Mouse (Mus musculus) ZHBTc4 (cell line): Measurements from ENCODE around the gene Marveld3.

Experiments used
- DNase-seq: peaks from one replicate; pipeline ENCODE4 v3.0.0-alpha.2; 2011; ENCODE audit warnings: low read depth, low spot score

Marveld3 gene

DNA sequence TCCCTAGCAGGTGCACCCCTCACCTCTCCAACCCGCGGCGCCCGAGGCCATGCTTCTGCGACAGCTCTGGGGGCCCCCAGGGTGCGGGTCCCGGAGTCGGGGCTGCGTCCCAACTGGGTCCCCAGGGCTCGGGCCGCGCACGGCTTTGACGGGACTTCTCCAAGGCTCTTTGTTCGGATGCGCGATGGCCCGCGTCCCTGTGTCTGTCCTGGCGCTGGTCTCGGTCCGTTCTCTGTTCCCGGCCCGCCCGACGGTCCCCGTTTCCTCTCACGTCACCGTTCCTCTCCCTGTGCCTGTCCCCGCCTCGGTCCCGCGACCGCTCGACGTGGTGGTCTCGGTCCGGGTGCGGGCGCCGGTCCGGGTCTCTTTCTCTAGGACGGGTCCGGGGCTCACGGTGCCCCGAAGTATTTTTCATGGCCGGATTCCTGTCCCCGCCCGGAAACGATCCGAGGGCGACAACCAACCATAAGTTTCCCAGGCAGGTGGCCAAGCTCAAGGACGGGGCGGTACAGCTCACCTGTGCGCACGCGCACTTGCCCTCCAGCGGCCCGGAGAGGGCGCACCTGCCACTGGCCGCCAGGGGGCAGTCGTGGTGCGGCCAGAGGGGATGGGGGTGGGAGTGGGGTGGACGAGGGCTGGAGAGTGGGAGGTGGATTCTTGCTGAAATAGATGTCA is at the start of gene Marveld3:
Gene Marveld3, minus strand, starts transcription at position 511 of the 675 bp plus-strand sequence.
- DNase-seq, result peak; percentile 88

DNA sequence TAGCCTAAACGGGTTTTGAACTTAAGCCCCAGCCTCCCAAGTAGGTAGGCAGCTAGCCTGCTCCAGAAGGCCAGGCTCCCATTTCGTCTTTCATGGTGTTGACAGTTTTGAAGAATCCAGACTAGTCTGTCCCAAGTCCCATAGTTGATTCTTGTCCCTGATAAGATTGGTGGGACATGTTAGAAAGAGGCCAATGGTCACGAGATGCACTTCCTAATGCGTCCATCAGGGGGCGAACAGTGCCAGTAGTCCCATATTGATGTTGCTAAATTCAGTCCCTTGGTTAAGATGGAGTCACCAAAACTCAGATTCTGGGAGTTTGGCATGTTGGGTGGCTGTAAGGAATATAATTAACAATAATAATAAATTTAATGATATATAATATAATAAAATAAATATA is 48.9 kb upstream of the Marveld3 start:
- DNase-seq, result peak; percentile 76

DNA sequence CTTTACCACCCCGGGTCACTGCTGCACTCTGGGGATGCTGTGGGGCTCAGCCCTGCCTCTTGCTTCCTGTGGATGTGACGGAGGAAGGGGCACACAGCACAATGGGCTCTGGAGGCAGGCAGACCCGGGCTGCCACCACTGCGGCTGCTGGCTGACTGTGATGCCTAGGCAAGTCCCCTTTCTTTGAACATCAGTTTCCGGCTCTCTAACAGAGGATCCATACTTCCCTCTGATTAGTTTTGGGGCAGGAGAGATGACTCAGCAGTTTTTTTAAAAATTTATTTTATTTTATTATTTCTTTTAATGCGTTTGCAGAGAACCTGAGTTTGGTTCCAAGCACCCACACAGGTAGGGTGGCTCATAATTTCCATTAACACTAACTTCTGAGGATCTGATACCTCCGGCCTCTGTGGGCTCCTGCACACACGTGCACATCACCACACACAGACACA is 47.0 kb upstream of the Marveld3 start:
- peak; percentile 27 for DNase-seq

DNA sequence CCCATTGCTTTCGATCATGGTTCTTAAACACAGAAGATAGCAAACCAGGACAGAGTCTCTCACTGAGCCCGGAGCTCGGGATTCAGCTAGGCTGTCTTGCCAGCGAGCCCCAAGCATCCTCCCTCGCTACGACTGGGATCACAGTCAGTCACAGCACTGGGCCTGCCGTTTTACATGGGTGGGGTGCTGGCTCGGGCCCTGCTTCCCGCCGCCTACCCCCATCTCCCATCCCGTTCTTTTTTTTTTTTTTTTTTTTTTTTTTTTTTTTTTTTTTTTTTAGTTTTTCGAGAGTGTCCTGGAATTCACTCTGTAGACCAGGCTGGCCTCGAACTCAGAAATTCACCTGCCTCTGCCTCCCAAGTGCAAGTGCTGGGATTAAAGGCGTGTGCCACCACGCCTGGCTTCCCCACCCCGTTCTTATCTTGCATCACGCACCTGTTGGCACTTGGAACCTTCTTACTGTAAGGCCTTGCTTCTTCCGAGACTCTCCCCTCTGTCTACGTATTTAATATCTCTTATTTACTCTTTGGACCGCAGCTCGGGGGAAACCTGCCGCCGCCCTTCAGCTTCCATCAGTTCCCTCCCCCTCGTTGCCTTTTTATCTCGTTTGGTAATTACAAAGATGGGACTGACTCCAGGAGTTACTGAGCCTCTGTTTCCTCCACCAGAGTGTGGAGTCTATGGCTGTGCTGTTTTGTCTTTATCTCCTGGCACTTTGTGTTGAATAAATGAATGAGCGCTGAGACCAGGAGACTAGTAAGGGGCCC is 46.4 kb upstream of the Marveld3 start:
- DNase-seq, result peak; percentile 23

DNA sequence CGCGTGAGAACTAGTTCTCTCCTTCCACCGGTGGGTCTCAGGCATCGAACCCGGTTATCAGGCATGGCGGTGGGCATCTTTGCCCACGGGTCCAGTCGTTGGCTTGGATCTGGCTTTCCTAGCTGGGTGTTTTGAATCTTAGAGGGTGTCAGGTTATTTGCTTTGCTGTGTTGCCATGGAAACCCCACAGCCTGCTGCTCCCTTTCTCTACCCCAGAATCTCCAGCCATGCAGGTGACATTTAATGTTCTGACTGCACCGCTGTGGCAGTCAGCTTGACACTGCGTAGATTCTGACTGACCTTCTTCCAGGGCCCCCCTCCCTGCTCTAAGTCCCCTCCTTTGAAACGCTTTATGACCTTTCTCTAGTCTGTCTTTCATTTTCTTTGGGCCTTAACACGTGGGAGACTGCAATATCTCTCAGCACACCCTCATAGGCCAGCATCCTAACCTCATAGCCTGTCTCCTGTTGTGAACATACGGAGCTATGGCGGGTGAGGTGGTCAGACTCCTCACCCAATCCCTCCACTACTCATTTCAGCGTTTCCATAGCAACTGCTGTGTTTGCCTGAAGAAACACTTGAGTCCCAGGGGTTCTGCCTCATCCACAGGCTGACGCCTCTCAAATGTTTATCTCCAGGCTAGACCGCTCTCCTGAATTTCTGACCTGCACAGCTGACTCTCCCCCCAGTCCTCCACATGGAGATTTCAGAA is 44.5 kb upstream of the Marveld3 start:
- DNase-seq, result peak; percentile 28

DNA sequence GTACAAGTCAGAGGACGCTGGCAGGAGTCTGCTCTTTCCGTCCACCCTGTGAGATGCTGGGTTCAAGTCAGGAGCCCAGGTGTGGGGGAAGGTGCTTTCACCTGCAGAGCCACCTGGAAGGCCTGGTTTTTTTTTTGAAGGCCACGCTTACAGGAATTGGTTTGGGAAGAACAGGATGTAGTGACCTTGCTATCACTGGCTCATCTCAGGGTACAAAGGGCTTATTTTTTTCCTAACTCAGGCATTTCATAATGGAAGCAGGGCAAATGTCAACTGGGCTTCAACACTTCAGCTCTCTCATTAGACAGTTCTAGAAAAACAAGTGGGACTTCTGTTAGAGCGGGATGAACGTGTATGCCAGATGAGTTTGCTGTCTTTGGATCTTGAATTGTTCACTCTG is 42.3 kb upstream of the Marveld3 start:
- DNase-seq, result no peak

DNA sequence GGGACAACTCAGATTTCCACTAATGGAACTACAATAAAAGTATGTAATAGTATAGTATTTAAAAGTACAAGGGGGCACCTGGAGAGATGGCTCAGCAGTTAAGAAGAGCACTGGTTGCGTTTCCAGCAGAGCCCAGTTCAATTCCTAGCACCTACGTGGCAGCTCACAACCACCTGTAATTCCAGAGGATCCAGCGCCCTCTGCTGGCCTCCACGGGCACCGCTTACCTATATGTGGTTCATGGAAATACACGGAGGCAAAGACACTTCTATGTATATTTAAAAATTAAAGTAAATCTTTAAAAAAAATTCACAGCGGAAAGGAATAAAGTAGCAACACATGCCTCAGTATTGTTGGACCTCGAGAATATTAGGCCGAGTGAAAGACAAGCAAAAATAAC is 41.0 kb upstream of the Marveld3 start:
- DNase-seq, result peak; percentile 80

DNA sequence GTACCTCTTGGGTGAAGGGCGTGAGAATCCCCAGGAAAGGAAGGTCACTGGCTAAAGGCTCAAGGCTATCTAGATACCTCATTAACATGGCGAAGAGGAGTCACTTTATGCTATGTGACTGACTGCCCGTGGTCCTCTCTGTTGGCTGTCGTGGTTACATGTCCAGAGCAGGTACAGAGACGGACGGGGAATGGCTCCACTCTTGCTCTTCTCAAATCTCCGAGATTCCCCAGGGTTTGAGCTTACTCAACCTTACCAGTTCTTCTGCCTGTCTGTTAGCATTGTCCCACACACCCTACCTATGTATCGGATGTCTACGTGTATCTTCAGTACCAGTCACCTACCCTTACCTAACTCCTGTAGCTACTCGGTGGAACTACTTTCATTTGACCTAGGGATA is 38.0 kb upstream of the Marveld3 start:
- no peak for DNase-seq

DNA sequence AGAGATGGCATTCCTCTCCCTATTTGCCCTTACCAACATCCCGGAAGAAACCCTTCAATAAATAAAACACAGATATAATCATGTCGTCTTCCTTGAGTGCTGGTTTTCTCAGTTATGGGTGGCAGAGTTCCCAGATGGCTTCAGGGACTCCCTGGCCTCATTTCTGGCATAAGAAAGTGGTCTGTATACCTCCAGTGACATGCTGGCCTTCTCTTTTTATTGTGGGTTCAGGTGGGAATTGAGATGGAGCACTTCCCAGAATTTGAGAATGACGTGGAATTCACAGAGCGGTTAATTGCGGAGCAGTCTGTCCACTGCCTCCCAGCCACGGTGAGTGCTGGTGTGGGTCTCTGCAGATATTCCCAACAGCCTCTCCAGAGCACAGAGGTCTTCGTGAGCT is 36.1 kb upstream of the Marveld3 start:
- DNase-seq, result no peak

DNA sequence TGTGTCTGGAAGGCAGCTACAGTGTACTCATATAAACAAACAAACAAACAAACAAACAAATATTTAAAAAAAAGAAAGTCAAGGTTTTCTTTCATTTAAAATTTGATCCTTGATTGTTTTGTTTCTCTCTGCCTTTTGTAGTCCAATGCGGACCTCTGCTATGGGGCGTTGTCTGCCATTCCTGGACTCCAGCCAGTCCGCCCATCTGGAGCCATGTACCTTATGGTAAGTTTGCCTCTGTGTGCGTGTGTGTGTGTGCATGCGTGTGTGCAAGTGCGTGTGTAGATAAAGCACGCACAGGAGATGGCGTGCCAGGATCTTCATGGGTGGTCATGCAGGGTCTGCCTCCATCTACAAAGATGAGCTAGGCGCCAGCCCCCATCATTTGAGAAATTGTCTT is 35.4 kb upstream of the Marveld3 start:
- no peak for DNase-seq

DNA sequence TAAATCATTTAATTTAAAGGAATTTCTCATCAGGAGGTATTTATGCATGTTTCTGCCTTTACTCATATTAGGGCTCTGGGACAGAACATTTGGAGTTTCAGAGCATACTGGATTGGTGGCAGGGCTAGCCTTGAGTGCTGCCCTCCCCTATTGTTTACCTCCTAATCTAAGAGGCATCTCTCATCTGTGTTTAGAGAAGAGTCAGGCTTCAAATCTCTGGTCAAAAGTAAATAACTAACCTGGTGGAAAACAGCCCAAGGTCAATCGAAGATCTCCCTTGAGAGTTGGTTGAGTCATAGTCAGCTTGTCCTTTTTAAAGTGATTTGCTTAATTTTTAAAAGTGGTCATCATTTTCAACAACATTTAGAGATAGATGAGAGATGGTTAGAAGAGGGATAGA is 30.9 kb upstream of the Marveld3 start:
- DNase-seq, result no peak

DNA sequence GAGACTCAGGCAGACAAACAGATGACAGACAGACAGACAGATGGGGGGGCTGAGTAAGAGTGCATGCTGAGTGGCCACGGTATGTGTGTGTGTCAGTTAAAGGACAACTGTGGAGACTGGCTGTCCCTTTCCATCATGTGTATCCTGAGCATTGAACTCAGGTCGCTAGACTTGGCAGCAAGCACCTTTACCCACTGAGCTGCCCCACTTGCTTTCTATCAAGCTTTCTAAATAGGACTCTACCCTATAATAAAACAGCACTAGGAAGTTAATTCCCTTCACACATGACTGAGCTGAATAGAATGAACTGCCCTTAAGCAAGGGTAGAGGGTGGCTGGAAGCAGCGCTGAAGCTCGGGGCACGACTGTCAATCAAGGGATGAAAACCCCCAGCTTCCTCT is 30.2 kb upstream of the Marveld3 start:
- no peak for DNase-seq

DNA sequence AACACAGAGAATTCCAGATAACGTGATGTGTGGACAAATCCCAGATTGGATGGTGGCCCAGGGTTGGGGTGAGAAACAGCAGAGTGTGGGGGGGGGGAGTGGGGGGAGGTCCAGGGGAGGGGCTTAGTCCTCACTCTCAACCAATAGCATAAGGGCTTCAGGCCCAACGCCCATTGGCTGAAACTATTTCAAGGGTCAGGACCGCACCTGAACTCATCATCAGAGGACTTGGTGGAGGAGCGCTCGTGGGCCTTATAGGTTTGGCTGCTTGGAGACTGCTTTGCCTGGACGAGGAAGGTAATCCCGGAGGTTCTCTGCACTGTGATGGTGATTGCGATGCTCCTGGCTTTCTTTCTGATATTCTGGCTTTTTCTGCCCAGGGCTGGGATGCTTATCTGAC is 28.2 kb upstream of the Marveld3 start, which contains the start of gene Tat:
Gene Tat, plus strand, starts transcription at position 214 of the 400 bp plus-strand sequence.
- no peak for DNase-seq

DNA sequence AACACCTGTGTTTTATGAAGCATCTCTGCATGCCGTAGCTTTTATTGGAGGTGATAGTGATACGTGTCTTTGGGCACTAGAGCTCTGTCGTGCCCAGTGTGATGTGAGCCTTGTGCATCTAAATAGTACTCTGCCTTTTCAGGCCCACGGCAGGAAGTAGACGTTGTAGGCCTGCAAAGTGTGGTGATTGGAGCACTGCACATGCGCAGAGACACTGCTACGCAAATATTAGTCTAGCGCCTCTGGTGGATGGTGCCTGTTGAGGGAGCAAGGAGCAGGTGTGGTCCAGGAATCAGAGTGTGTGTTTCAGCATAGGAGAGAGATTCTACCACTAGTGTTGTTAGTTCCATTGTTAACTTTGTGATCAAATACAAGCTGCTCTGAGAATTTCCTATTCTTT is 27.1 kb upstream of the Marveld3 start:
- DNase-seq, result no peak

DNA sequence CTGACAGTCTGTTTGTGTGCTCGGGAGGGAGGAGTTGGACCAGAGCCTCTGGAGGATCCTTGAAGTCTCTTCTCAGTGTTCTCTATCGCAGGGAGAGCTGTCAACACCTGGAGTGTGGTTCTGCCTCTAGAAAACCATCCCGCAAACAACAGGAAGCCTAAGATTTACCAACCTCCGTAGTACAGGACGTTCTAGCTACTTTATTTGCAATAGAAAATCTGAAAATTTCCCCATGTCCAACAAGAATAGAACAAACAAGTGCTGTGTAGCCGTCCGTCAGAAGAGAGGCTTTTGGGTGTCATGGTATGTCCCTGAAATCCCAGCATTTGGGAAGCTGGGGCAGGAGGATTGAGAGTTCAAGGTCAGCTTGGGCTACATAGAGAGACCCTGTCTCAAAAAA is 25.8 kb upstream of the Marveld3 start:
- DNase-seq, result no peak

DNA sequence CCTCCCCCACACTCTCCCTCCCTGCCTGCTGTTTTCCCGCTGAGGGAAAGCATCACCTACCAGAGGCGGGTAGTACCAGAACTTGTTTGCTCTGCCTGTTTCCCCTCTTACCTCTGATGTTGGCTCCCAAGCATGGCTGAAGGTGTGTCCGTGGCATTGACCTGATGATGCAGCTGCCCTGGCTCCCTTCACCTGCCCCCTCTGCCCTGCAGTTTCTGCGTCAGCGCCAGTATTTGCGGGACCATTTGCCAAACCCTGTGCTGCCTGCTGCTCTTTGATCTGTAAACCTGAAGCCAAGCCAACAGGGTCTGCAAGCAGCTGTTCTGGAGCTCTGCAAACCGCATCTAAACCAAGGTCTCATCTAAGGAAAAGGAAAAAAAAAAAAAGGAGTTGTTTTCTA is 24.4 kb upstream of the Marveld3 start:
- no peak for DNase-seq

DNA sequence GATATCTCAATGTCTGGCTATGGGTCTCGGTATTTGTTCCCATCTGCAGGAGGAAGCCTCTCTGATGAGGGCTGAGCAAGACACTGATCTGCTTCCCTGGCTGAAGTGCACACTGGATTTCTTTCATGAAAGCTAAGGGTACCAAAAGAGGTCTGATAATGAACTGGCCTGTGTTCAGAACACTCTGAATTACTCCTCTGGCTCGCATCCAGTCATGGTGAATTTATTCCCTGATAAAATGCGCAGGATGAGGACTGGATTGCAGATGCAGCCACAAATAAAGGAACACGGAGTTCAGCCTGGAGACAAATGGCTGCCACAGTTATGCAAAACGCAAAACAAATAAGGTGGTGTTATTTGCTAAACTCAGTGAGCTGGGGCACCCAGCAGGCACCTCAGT is 21.9 kb upstream of the Marveld3 start:
- no peak for DNase-seq

DNA sequence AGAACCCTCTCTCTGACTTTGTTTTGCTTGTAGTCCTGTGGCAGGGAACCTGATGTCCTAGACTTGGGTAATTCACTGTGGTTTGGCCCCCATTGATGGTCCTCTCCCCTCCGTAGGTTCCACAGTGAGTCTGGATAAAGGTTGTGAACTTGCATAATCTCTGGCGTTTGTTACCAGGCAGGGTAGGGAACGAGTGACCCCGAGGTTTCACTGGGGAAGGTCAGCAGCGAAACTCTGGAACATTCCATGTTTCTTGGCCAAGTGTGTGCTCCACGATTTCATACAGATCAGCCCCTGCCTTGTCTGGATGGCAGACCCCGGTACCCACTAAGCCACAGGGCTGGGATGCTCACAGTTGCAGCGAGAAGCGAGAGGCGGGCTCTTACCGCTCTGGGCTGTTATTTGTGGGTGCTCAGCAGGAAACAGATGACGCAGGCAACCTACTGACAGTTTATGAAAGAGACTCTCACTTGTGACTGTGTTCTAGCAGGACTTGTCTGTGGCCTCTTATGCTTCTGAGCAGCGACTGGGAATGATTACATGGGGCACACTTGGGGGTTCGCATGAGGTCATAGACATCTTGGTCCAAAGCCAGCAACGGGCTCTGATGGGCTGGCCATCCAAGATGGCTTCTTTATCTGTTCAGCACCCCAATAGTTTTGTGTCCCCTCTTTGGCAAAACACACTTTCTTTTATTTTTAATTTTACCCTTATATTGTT is 20.5 kb upstream of the Marveld3 start:
- no peak for DNase-seq

DNA sequence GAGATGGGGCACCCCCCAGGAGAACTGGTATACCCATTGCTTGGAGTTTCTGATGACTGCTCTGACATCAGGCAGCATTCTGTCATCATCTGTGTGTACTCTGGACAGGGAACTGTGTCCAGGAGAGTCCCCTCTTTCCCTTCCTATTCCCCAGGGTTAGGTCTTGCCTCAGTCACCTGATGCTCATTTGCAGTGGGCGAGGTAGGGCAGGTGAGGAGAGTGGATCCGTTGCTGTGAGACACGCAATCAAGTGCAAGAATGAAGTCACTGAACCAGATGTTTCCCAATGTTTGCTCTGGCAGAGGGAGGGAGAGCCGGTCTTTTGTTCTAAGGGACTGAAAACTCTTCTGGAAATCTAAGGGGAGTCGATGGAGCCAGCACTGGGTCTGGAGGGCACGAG is 17.3 kb upstream of the Marveld3 start:
- DNase-seq, result no peak

DNA sequence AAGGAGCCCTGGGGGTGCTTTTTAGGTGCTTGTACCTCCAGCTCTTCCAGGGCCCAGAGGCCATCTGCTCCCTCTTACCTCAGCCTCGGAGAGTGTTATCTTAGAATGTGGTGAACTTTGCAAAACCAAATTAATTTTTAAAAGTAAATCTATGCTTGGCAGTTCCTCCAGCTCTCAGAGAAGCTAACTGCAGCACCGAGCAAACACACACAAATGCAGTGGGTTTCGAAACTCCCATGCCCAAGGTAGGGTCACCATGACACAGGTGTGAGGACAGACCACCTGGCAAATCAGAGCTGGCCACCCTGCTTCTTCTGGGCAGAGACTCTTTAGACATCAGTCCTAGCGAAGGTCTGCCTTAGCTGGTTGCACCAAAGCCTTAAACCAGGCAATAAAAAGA is 10.9 kb upstream of the Marveld3 start:
- DNase-seq, result no peak

DNA sequence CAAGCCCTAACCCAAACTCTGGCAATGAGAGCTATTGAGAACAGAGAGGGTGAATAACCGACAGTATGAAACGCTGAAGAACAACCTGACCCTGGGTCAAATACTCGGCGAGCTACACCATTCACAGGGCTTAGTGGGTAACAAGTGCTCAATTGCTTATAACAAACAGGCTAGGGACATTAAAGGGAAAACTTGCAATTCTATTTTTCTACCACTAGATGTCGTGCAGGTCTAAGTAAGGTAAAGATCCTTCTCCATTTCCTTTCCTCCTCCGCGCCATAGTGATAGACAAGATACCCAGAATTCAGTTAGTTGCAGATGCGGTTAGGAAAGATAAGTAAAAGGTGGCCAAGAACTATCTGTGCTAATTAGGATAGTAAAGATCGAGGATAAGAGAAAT is 8.3 kb upstream of the Marveld3 start:
- DNase-seq, result peak; percentile 77

DNA sequence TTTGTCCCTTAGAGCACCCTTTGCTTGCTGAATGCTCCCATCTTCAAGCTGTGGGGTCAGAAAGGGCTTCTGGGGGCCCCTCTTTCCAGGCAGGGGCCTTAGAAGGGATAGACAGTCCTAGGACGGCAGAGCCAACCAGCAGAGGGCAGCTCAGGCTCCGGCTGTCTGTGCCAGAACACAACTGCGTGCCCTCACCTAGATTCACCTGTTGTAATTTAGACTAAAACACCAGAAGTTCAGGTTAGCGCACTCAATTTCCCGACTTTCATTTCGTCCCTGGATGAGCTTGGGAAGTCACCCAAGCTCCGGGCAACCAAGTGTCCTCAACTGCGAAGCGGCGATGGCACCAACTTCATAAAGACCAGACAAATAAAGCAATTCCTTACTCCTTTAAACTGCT is 6.8 kb upstream of the Marveld3 start:
- DNase-seq, result no peak
